Comparison of ENCODE assay signal across 17 mouse cellular contexts in genomic region chr5:38687694-38688093, GRCm38 (mm10).
"Had no signal": no experiment of that assay in that cellular context is flagged by ENCODE, and none has a peak within 500 bp of the region (broad histone marks: within the 10 kb centered on the region; RNA-seq: fewer than 3 reads in every experiment).

No protein-coding gene starts in this region.

- DNase-seq: lung, adult 18-20 months; lung, embryonic 14.5 days; lung, postnatal 10 days; lung, postnatal 4 days; midbrain, embryonic 14.5 days; retina, postnatal 1 day; right cerebral cortex, adult 18-20 months; right cerebral cortex, postnatal 14 days; thymus, adult 18-20 months; thymus, postnatal 14 days; thymus, postnatal 36 days had no signal

- H3K27me3 ChIP-seq: neural tube, embryonic 13.5 days; neural tube, embryonic 15.5 days had no signal

- H3K9me3 ChIP-seq: midbrain, embryonic 10.5 days; midbrain, embryonic 12.5 days; neural tube, embryonic 13.5 days; neural tube, embryonic 15.5 days had no signal

- H3K4me3 ChIP-seq: midbrain, embryonic 10.5 days; midbrain, embryonic 12.5 days; myocyte; neural tube, embryonic 13.5 days; neural tube, embryonic 15.5 days had no signal

- H3K27ac ChIP-seq: midbrain, embryonic 10.5 days; midbrain, embryonic 12.5 days; neural tube, embryonic 13.5 days; neural tube, embryonic 15.5 days had no signal

- ATAC-seq: midbrain, embryonic 16.5 days had no signal
